Mouse (Mus musculus) brain, embryonic 14.5 days (tissue): ENCODE measurements around the gene Cenpv. TPM values are rescaled to one million over a fixed set of nuclear protein-coding genes. Genes with fewer than 3 reads are reported as not detected.

Experiments
- DNase-seq: peaks from one replicate; pipeline ENCODE4 v3.0.0-alpha.2; 2011; ENCODE audit warnings: low read depth
- CTCF ChIP-seq: fragments of 200-500 bp; IDR thresholded peaks from 2 replicates; pipeline ENCODE4 v1.5.1; 2012; ENCODE audit warnings: inconsistent platforms, mild to moderate bottlenecking, moderate library complexity, borderline replicate concordance; ENCODE audit not compliant: insufficient read depth, insufficient read length; ENCODE audit errors: extremely low read depth
- POLR2A ChIP-seq: fragments of 200-500 bp; IDR thresholded peaks from 2 replicates; pipeline ENCODE4 v1.6.1; 2012; ENCODE audit warnings: mild to moderate bottlenecking, inconsistent platforms, borderline replicate concordance; ENCODE audit not compliant: poor library complexity, insufficient read depth, insufficient read length, severe bottlenecking; ENCODE audit errors: extremely low read depth
- polyA plus RNA-seq: library from polyadenylated mRNA; depleted of rRNA; stranded (reverse); fragments of >200 nt; gene quantifications from 2 replicates; pipeline ENCODE4 v1.2.3, GENCODE M21; 2012; rRNA removed

The Cenpv gene
- polyA plus RNA-seq, 1 experiment, result 112 TPM

GRCm38 (mm10) chr11:62497181-62497580 lies 41.9 kb downstream of the Cenpv start:
- DNase-seq, result no peak
- TF ChIP-seq POLR2A (no peak), CTCF (no peak)

- DNase-seq, result peak; percentile 34
These were observed 42.8 kb downstream of the Cenpv start for GRCm38 (mm10) chr11:62496151-62496715.

GRCm38 (mm10) chr11:62495276-62495801 lies 43.7 kb downstream of the Cenpv start:
- TF ChIP-seq CTCF, result no peak
- TF ChIP-seq POLR2A, result no peak

More at GRCm38 (mm10) chr11:62496151-62496715, 42.8 kb downstream of the Cenpv start:
- TF ChIP-seq POLR2A (no peak), CTCF (peak; percentile 59; the same call in 1 of the 2 replicates)

GRCm38 (mm10) chr11:62494754-62495275 lies 44.2 kb downstream of the Cenpv start:
- no peak for TF ChIP-seq POLR2A
- TF ChIP-seq CTCF, result no peak
- DNase-seq, result peak; percentile 68

More at GRCm38 (mm10) chr11:62495276-62495801, 43.7 kb downstream of the Cenpv start:
- DNase-seq, result peak; percentile 8

- TF ChIP-seq POLR2A (no peak), CTCF (no peak)
- DNase-seq, result no peak
These were observed 45.4 kb downstream of the Cenpv start for GRCm38 (mm10) chr11:62493701-62494100.

- no peak for DNase-seq
- no peak for TF ChIP-seq POLR2A
- TF ChIP-seq CTCF, result no peak
These were observed 51.3 kb downstream of the Cenpv start for GRCm38 (mm10) chr11:62487540-62488350.

GRCm38 (mm10) chr11:62486949-62487348 lies 52.1 kb downstream of the Cenpv start:
- DNase-seq, result no peak
- TF ChIP-seq POLR2A (no peak), CTCF (no peak)

- TF ChIP-seq POLR2A (no peak), CTCF (no peak)
- no peak for DNase-seq
These were observed 59.5 kb downstream of the Cenpv start for GRCm38 (mm10) chr11:62479581-62479980.

- DNase-seq, result no peak
- TF ChIP-seq POLR2A (no peak), CTCF (no peak)
These were observed 60.1 kb downstream of the Cenpv start for GRCm38 (mm10) chr11:62478931-62479330.

GRCm38 (mm10) chr11:62476156-62476555 lies 62.9 kb downstream of the Cenpv start:
- no peak for DNase-seq
- TF ChIP-seq CTCF (no peak), POLR2A (no peak)

Other genes starting within 250 kb of the Cenpv start
- gene Pigl, start 80.8 kb downstream of the Cenpv start, polyA plus RNA-seq, result 6.8 and 8.2 TPM in 2 replicates
- 132 and 164 TPM in 2 replicates for gene Ncor1, start 80.7 kb downstream of the Cenpv start, polyA plus RNA-seq
- gene Ubb, start 11.9 kb upstream of the Cenpv start, polyA plus RNA-seq, result 4,191 and 5,062 TPM in 2 replicates
- gene Trpv2, start 35.2 kb upstream of the Cenpv start, polyA plus RNA-seq, result 20.5 and 26.3 TPM in 2 replicates
- gene Lrrc75a, start 109.3 kb upstream of the Cenpv start, polyA plus RNA-seq, result 19.9 and 23.4 TPM in 2 replicates
- 29.0 and 35.4 TPM in 2 replicates for gene Mmgt2, start 109.4 kb upstream of the Cenpv start, polyA plus RNA-seq
- 14.4 and 16.2 TPM in 2 replicates for gene Zfp287, start 192.6 kb upstream of the Cenpv start, polyA plus RNA-seq
- gene Gm10428, start 213.8 kb upstream of the Cenpv start, polyA plus RNA-seq, result not detected in 2 replicates